Mouse (Mus musculus): ENCODE data around the gene Cdcp1. TPM values are rescaled to one million over a fixed set of nuclear protein-coding genes. Genes with fewer than 3 reads are reported as not detected.

Gene Cdcp1
- polyA plus RNA-seq, 1 experiment: not detected

- Histone ChIP-seq H3K4me3 (replicated peaks) (peak overlapping the region; percentile 21), H3K4me1 (ENCODE audit: control insufficient read depth) (peaks cover 53% of the 10 kb centered on the region)
Measured at GRCm38 (mm10) chr9:123227106-123227750, 11.4 kb upstream of the Cdcp1 start.

DNA sequence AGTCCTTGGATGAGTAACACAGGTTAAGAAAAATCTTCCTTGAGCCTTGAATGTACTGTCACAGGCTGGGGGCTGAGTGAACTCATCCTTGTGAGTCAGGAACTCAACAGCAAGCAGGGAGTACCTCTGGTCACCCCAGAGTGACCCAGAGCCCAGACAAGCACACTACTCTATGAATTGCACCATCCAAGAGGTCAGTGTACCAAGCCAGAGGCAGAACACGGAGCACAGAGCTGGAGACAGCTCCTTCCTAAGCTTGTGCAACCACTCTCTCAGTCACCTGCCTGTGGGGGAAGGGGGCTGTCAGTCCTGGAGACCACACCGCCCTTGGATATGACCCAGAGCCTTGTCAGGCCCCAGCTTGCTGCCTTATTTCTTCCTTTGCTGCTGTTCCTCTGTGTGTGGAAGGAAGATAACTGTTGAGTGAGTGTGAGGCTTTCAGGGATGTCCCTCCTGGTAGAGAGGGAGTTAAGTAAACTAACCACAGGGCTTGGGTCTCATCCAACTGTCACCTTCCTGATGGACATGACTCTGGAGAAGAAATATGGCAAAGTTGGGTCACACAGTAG lies 9.1 kb upstream of the Cdcp1 start:
- TF ChIP-seq TAL1 (IDR thresholded peaks at IDR 0.05; ENCODE audit: low read length) (no peak), GATA1 (IDR thresholded peaks at IDR 0.05; ENCODE audit: low read length) (no peak)
- H3K36me3 ChIP-seq (ENCODE audit: control insufficient read depth): no peaks in the 10 kb centered on the region
- no peaks in the 10 kb centered on the region for H3K27me3 ChIP-seq (ENCODE audit: control insufficient read depth)
- no peaks in the 10 kb centered on the region for H3K9me3 ChIP-seq (ENCODE audit: control insufficient read depth, low read length)
- no peak overlapping the region for H3K4me3 ChIP-seq (replicated peaks)
- H3K4me1 ChIP-seq (ENCODE audit: control insufficient read depth): peaks cover 53% of the 10 kb centered on the region

More at GRCm38 (mm10) chr9:123227106-123227750, 11.4 kb upstream of the Cdcp1 start:
- H3K9me3 ChIP-seq (ENCODE audit: control insufficient read depth, low read length): no peaks in the 10 kb centered on the region
- TF ChIP-seq GATA1 (IDR thresholded peaks at IDR 0.05; ENCODE audit: low read length) (peak; percentile 18; the same call in 1 of the 2 replicates), TAL1 (IDR thresholded peaks at IDR 0.05; ENCODE audit: low read length) (peak; percentile 59; the same call in 2 of the 3 replicates)
- H3K27me3 ChIP-seq (ENCODE audit: control insufficient read depth): no peaks in the 10 kb centered on the region
- no peaks in the 10 kb centered on the region for H3K36me3 ChIP-seq (ENCODE audit: control insufficient read depth)

- Histone ChIP-seq H3K4me1 (ENCODE audit: control insufficient read depth) (peaks cover 15% of the 10 kb centered on the region), H3K9me3 (ENCODE audit: control insufficient read depth, low read length) (no peaks in the 10 kb centered on the region), H3K27me3 (ENCODE audit: control insufficient read depth) (peaks cover 15% of the 10 kb centered on the region), H3K36me3 (ENCODE audit: control insufficient read depth) (no peaks in the 10 kb centered on the region), H3K4me3 (replicated peaks) (no peak overlapping the region)
- TF ChIP-seq GATA1 (IDR thresholded peaks at IDR 0.05; ENCODE audit: low read length): no peak
- no peak for TF ChIP-seq TAL1 (IDR thresholded peaks at IDR 0.05; ENCODE audit: low read length)
Measured at GRCm38 (mm10) chr9:123219826-123220225, 4.0 kb upstream of the Cdcp1 start.

DNA sequence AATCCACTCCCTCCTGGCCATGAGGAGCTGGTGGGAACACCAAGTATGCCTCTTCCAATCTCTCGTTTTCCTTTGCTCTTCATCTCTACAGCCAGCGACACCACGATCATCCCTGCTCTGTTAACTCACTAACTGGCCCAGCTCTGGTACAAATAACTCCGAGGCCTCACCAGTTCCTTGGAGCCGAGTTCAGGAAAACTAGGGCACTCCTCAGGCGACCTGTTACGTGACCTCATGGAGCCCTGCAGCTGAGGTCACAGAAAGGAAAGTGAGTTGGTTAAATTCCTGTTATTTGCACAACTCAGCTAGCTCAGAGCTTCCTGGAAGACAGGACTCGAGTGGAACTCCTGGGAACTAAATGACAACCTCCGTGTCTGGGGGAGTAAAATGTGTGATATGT lies 2.5 kb downstream of the Cdcp1 start:
- Histone ChIP-seq H3K4me1 (ENCODE audit: control insufficient read depth) (peaks cover 5% of the 10 kb centered on the region), H3K27me3 (ENCODE audit: control insufficient read depth) (peaks cover 25% of the 10 kb centered on the region), H3K36me3 (ENCODE audit: control insufficient read depth) (no peaks in the 10 kb centered on the region), H3K4me3 (replicated peaks) (no peak overlapping the region), H3K9me3 (ENCODE audit: control insufficient read depth, low read length) (no peaks in the 10 kb centered on the region)
- TF ChIP-seq GATA1 (IDR thresholded peaks at IDR 0.05; ENCODE audit: low read length): no peak
- TF ChIP-seq TAL1 (IDR thresholded peaks at IDR 0.05; ENCODE audit: low read length): no peak

DNA sequence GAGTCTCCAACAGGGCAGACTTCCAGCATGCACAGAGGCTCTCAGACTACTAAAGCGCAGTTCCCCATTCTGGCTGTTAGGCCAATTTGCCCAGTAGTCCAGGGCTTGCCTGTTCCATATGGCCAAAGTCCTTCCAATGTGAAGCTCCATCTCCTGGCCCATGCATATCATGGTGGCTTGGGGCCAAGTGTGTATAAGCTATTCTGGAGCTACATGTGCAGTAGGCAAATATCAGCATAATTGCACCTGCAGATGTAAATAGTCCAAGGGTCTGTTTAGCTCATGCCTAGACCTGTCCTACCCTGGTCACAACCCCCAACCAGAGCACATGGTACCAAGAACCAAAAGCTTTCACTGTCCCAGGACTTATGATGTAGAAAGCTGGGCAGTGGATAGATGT lies 7.9 kb downstream of the Cdcp1 start:
- TF ChIP-seq GATA1 (IDR thresholded peaks at IDR 0.05; ENCODE audit: low read length) (no peak), TAL1 (IDR thresholded peaks at IDR 0.05; ENCODE audit: low read length) (no peak)
- Histone ChIP-seq H3K4me3 (replicated peaks) (no peak overlapping the region), H3K4me1 (ENCODE audit: control insufficient read depth) (no peaks in the 10 kb centered on the region), H3K9me3 (ENCODE audit: control insufficient read depth, low read length) (no peaks in the 10 kb centered on the region), H3K27me3 (ENCODE audit: control insufficient read depth) (peaks cover 4% of the 10 kb centered on the region), H3K36me3 (ENCODE audit: control insufficient read depth) (no peaks in the 10 kb centered on the region)

DNA sequence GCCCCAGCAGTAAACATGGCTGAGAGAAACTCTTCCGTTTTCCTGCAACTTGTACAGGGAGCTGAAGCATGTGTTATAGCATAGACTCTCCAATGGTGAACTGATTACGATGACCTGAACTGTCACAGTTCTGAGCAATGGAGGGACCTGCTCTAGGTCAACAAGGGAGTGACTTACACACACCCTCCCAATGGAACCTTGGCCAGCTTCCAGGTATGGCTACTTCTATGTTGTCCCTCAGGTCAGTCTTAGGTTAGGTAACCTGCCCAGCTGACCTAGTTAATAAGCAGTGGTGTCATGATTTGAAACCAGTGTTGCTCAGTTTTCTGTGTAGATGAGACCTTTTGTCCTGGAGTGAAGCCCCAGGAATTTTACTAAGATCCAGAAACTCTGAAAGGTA lies 8.9 kb downstream of the Cdcp1 start:
- Histone ChIP-seq H3K9me3 (ENCODE audit: control insufficient read depth, low read length) (no peaks in the 10 kb centered on the region), H3K36me3 (ENCODE audit: control insufficient read depth) (no peaks in the 10 kb centered on the region), H3K4me1 (ENCODE audit: control insufficient read depth) (no peaks in the 10 kb centered on the region), H3K4me3 (replicated peaks) (no peak overlapping the region), H3K27me3 (ENCODE audit: control insufficient read depth) (no peaks in the 10 kb centered on the region)
- TF ChIP-seq TAL1 (IDR thresholded peaks at IDR 0.05; ENCODE audit: low read length) (no peak), GATA1 (IDR thresholded peaks at IDR 0.05; ENCODE audit: low read length) (no peak)

- no peaks in the 10 kb centered on the region for H3K9me3 ChIP-seq (ENCODE audit: control insufficient read depth, low read length)
- no peaks in the 10 kb centered on the region for H3K4me1 ChIP-seq (ENCODE audit: control insufficient read depth)
- TF ChIP-seq GATA1 (IDR thresholded peaks at IDR 0.05; ENCODE audit: low read length) (no peak), TAL1 (IDR thresholded peaks at IDR 0.05; ENCODE audit: low read length) (no peak)
- H3K27me3 ChIP-seq (ENCODE audit: control insufficient read depth): no peaks in the 10 kb centered on the region
- no peaks in the 10 kb centered on the region for H3K36me3 ChIP-seq (ENCODE audit: control insufficient read depth)
- no peak overlapping the region for H3K4me3 ChIP-seq (replicated peaks)
Measured at GRCm38 (mm10) chr9:123206526-123206925, 9.3 kb downstream of the Cdcp1 start.

GRCm38 (mm10) chr9:123200116-123200515 lies 15.7 kb downstream of the Cdcp1 start:
- H3K4me1 ChIP-seq (ENCODE audit: control insufficient read depth): no peaks in the 10 kb centered on the region
- H3K9me3 ChIP-seq (ENCODE audit: control insufficient read depth, low read length): peaks cover 5% of the 10 kb centered on the region
- H3K27me3 ChIP-seq (ENCODE audit: control insufficient read depth): no peaks in the 10 kb centered on the region
- H3K36me3 ChIP-seq (ENCODE audit: control insufficient read depth): no peaks in the 10 kb centered on the region
- TF ChIP-seq GATA1 (IDR thresholded peaks at IDR 0.05; ENCODE audit: low read length) (no peak), TAL1 (IDR thresholded peaks at IDR 0.05; ENCODE audit: low read length) (no peak)
- no peak overlapping the region for H3K4me3 ChIP-seq (replicated peaks)

GRCm38 (mm10) chr9:123188271-123188670 lies 27.6 kb downstream of the Cdcp1 start:
- no peaks in the 10 kb centered on the region for H3K4me1 ChIP-seq (ENCODE audit: control insufficient read depth)

More at GRCm38 (mm10) chr9:123188271-123188670, 27.6 kb downstream of the Cdcp1 start:
- Histone ChIP-seq H3K36me3 (ENCODE audit: control insufficient read depth) (no peaks in the 10 kb centered on the region), H3K4me3 (replicated peaks) (no peak overlapping the region), H3K9me3 (ENCODE audit: control insufficient read depth, low read length) (peaks cover 4% of the 10 kb centered on the region; the same call in 1 of the 2 replicates), H3K27me3 (ENCODE audit: control insufficient read depth) (no peaks in the 10 kb centered on the region)
- TF ChIP-seq GATA1 (IDR thresholded peaks at IDR 0.05; ENCODE audit: low read length) (no peak), TAL1 (IDR thresholded peaks at IDR 0.05; ENCODE audit: low read length) (no peak)

All from erythroblast, embryonic 14.5 days (primary cell).